Mouse (Mus musculus): ENCODE measurements around the gene Gpr4.

Gene Gpr4

GRCm38 (mm10) chr7:19265928-19266822 is 53.8 kb downstream of the Gpr4 start:
- peak; percentile 53 for DNase-seq (ENCODE audit: low spot score)

DNA sequence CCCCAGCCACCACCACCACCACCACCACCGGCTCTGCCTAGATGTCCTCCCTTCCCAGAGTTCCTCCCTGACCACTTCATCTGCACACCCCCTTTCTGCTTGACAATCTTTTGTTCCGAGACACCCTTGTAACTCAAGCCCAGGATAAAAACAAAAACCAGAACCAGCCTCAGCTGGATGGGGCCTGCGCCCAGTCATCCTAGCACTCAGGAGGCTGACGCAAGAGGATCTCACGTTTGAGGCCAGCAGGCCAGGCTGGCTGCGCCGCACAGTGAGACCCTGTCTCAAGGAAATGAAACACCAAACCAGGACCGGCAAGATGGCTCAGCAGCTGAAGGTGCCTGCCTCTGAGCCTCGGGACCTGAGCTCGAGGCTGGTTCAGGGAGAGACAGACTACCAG is 54.7 kb downstream of the Gpr4 start:
- DNase-seq (ENCODE audit: low spot score), result no peak

DNA sequence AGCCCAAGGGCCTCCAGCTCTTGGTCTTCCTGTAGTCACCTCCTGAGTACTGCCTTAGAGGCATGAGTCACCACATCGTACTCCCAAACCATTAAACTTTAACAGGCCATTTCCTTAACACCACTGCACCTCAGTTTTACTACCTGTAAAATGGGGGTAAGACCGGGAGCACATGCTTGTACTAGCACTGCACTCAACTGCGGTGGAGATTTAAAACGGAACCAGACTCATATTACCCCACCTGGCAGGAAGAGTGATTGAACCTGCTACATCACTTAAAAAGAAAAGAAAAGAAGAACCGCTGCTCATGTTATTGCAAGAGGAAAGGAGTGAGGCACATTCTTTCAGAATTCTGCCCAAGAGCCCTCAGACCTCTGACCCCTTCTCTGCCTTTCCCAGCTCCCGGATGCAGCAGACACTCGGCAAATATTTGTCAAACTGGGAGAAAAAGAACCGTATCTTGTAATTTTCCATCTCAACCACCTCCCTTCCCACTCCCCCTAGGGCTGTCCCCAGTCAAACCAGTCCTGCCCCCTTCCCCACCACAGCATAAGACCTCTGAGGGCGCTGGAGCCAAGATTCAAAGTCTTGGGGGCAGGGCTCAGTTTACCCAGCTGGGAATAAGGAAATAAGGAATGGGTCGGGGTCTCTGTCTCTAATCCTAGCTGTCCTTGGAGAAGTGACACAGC is 56.8 kb downstream of the Gpr4 start:
- peak; percentile 50 for DNase-seq (ENCODE audit: low spot score)

DNA sequence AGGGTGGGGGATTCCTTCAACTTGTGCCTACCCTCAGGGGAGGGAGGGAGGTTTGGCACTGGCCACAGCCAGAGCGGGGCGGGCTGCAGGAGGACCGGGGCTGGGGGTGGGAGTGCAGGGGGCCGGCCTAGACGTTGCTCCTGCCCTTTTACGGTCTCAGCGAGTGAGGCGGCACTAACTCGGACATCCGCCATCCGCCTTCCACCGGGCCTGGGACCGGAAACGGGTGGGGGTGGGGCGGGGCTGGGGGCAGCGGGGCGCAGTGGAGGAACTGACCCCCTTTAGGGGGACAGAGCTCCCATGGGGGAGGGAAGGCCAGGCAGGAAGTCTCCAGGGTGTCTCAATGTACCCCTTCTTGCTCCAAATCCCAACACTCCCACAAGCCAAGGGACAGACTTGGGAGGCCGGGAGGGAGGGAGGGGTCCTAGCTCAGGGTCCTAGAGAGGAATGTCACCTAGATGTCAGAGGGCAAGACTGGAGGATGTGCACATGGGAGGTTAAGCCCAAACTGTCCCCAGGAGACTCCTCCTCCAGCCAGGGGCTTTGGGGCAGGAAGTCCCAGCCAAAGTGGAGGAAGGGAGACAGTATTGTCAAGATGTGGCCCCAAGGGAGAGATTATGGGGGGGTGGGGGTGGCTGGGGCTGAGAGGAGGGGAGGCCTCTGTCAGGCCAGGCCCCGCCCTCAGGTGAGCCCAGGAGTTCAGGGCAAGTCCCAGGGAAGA is 57.5 kb downstream of the Gpr4 start:
- DNase-seq (ENCODE audit: low spot score), result peak; percentile 12

DNA sequence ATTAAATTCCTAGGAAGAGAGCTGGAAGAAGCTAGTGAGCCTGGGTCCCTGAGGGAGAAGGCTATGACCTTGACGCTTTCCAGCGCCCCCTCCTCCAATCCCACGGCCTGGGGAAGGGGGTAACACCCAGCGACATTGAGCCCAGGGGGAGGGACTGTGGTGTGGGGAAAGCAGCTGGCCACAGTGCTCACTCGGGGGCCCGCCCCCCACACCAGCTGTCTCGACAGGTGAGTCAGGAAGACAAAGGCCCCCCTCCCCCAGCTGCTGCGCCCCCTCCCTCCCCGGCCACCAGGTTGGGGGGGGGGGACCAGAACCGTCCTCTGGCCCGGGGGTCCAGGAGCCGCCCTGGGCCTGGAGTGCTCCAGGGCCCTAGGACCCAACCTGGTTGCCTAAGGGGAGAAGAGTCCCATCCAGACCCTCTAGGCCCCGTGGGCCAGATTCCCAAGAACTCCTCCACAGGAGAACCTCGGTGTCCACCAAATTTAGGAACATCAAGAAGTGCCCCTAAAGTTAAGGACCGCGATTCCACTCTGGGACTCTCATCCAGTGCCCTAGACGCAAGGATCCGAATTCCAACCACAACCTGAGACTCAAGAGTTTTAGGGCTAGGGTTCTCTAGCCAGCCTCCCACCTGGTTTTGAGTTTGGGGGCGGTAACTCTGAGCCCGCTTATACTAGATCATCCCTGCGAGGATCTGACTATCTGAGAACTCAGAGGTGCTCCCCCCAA is 58.3 kb downstream of the Gpr4 start:
- DNase-seq (ENCODE audit: low spot score), result no peak

- DNase-seq (ENCODE audit: low spot score), result peak; percentile 80
Measured at GRCm38 (mm10) chr7:19271238-19272172, 59.2 kb downstream of the Gpr4 start, which contains the start of gene Vasp. Gene Vasp (minus strand): TSS chr7:19271817.

DNA sequence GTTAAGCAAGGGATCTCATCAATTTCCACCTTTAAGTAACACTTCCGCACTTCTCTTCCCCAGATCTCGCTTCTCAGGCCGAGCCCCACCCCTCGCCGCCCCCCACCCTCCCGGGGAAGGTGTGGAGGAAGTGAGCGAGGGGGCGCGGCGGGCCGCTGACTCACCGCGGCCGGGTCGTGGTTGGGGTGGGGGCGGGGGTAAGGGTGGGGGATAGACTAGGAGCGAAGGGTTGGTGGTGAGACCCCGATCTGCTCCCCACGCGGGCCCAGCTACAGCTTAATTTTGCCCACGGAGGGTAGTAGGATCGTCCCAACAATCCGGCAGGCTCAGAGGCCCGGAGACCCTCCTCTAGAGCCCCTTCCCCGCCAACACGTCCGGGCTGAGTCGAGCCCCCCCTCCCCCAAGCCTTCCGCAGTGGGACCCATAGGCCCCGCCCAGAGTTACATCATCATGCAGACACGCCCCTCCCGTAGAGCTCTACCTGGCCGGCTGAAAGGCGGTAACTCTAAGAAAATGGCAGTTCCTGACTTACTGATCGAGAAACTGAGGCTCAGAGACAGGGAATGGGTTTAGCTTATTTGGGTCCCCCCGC is 59.9 kb downstream of the Gpr4 start:
- DNase-seq (ENCODE audit: low spot score), result peak; percentile 82

Data from T-cell, adult 2 months (primary cell).